12 mouse cellular contexts compared by ENCODE assay signal in the genomic region with DNA sequence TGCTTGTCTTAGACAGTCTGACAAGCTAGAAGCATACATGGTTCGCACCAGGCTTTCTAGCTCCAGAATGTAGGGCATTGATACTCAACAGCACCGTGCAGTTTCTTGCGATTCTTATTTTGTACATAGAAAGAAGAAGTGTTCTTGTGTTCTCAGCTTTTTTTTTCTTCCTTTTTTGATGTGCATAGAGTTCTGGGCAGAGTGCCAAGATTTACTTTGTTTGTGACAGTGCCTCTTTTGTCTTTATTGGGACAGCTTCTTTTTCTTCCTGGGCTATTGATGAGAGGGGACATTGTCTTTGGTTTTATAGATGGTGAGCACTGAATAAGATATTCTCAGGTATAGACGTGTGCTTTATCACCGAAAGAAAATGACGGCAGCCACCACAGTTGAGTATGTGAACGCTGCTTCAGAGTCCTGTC.
DNase-seq lines count a peak whose midpoint lies in the region; ATAC-seq lines count a peak whose summit lies in the region.
"Had no signal": no experiment of that assay in that cellular context is flagged by ENCODE, and none has a peak within 500 bp of the region (broad histone marks: within the 10 kb centered on the region; RNA-seq: fewer than 3 reads in every experiment).

No protein-coding gene starts in this region.

- peak; percentile 51 for ATAC-seq in forebrain, embryonic 11.5 days (replicated peaks; ENCODE audit: low FRiP score)
- ATAC-seq in neural tube, embryonic 12.5 days (ENCODE audit: low FRiP score, low read depth): peak; percentile 59
- peak; percentile 49; the same call in 1 of the 2 replicates for ATAC-seq in hindbrain, embryonic 13.5 days (ENCODE audit: low FRiP score)
- no peak for ATAC-seq in megakaryocyte-erythroid progenitor cell, adult 5-6 weeks (replicated peaks; ENCODE audit: low FRiP score, low TSS enrichment, poor library complexity, severe bottlenecking)
- ATAC-seq: intestine, postnatal 0 days had no signal

- H3K9ac ChIP-seq in forebrain, embryonic 11.5 days (ENCODE audit: low read length): no peak overlapping the region
- no peak overlapping the region for H3K9ac ChIP-seq in neural tube, embryonic 12.5 days
- H3K9ac ChIP-seq in hindbrain, embryonic 13.5 days: no peak overlapping the region

- no peak for DNase-seq in forebrain, embryonic 11.5 days (ENCODE audit: low spot score)
- DNase-seq in forebrain, embryonic 10.5 days (ENCODE audit: extremely low spot score, low spot score): no peak
- DNase-seq in neural tube, embryonic 10.5 days (ENCODE audit: extremely low spot score, low spot score): no peak
- peak; percentile 87 for DNase-seq in retina, postnatal 1 day
- DNase-seq in thymus, adult 18-20 months: no peak
- DNase-seq: adrenal gland, postnatal 36 days; cerebellum, adult 8-10 months had no signal

- H3K27ac ChIP-seq in forebrain, embryonic 11.5 days (ENCODE audit: low read depth, low read length): no peak overlapping the region
- no peak overlapping the region for H3K27ac ChIP-seq in forebrain, embryonic 10.5 days
- no peak overlapping the region for H3K27ac ChIP-seq in neural tube, embryonic 12.5 days
- no peak overlapping the region for H3K27ac ChIP-seq in hindbrain, embryonic 13.5 days
- H3K27ac ChIP-seq: stomach, postnatal 0 days had no signal

- no peak overlapping the region for H3K4me3 ChIP-seq in forebrain, embryonic 11.5 days (ENCODE audit: low read depth, low read length)
- H3K4me3 ChIP-seq in forebrain, embryonic 10.5 days: no peak overlapping the region
- H3K4me3 ChIP-seq in neural tube, embryonic 12.5 days: no peak overlapping the region
- no peak overlapping the region for H3K4me3 ChIP-seq in hindbrain, embryonic 13.5 days

- no peaks in the 10 kb centered on the region for H3K9me3 ChIP-seq in forebrain, embryonic 11.5 days (ENCODE audit: control insufficient read depth, low read length)
- no peaks in the 10 kb centered on the region for H3K9me3 ChIP-seq in forebrain, embryonic 10.5 days
- H3K9me3 ChIP-seq in neural tube, embryonic 12.5 days: no peaks in the 10 kb centered on the region
- no peaks in the 10 kb centered on the region for H3K9me3 ChIP-seq in hindbrain, embryonic 13.5 days

- H3K4me1 ChIP-seq in forebrain, embryonic 11.5 days (replicated peaks; ENCODE audit: control insufficient read depth, insufficient read depth, low read length): no peaks in the 10 kb centered on the region
- no peaks in the 10 kb centered on the region for H3K4me1 ChIP-seq in forebrain, embryonic 10.5 days
- no peaks in the 10 kb centered on the region for H3K4me1 ChIP-seq in neural tube, embryonic 12.5 days
- peaks cover 6% of the 10 kb centered on the region; the same call in 1 of the 2 replicates for H3K4me1 ChIP-seq in hindbrain, embryonic 13.5 days (replicated peaks)

- 53% methylated on average over 7 of the region's 7 CpGs for WGBS in forebrain, embryonic 11.5 days
- WGBS in forebrain, embryonic 10.5 days: 87% methylated on average over 7 of the region's 7 CpGs
- 34% methylated on average over 7 of the region's 7 CpGs for WGBS in neural tube, embryonic 12.5 days
- 29% methylated on average over 7 of the region's 7 CpGs for WGBS in hindbrain, embryonic 13.5 days

- H3K4me2 ChIP-seq in forebrain, embryonic 11.5 days (ENCODE audit: low read depth, low read length, severe bottlenecking): no peak overlapping the region
- no peak overlapping the region for H3K4me2 ChIP-seq in neural tube, embryonic 12.5 days (replicated peaks)
- no peak overlapping the region for H3K4me2 ChIP-seq in hindbrain, embryonic 13.5 days

- H3K27me3 ChIP-seq in forebrain, embryonic 11.5 days (ENCODE audit: control insufficient read depth, insufficient read depth, low read length): no peaks in the 10 kb centered on the region
- H3K27me3 ChIP-seq in forebrain, embryonic 10.5 days (ENCODE audit: poor library complexity, severe bottlenecking): no peaks in the 10 kb centered on the region
- H3K27me3 ChIP-seq in neural tube, embryonic 12.5 days (replicated peaks): no peaks in the 10 kb centered on the region
- H3K27me3 ChIP-seq in hindbrain, embryonic 13.5 days: no peaks in the 10 kb centered on the region

- no peaks in the 10 kb centered on the region for H3K36me3 ChIP-seq in forebrain, embryonic 11.5 days (ENCODE audit: control insufficient read depth, insufficient read depth, low read length)
- H3K36me3 ChIP-seq in forebrain, embryonic 10.5 days (replicated peaks): no peaks in the 10 kb centered on the region
- H3K36me3 ChIP-seq in neural tube, embryonic 12.5 days: no peaks in the 10 kb centered on the region
- H3K36me3 ChIP-seq in hindbrain, embryonic 13.5 days: no peaks in the 10 kb centered on the region
